Mouse (Mus musculus) common myeloid progenitor, adult 5-6 weeks (primary cell): ENCODE measurements at regions not wholly inside any gene's neighbourhood (a gene's known extent, or its start where the extent isn't known, plus 50 kb on each side); places are given as distances from the start of the nearest gene placed in this dataset.
A peak's percentile ranks its signal among the peaks of the same experiment; 100 is the strongest.
"Not testable (repeated sequence)": the region's sequence is repeated elsewhere in the genome, so short reads cannot be mapped to it uniquely, and the experiment has no call there.

Source experiments
- ATAC-seq: replicated peaks from 2 replicates; pipeline ENCODE4 v1.8.0; 2016; ENCODE audit warnings: low read depth, mild to moderate bottlenecking, moderate TSS enrichment, inconsistent platforms; ENCODE audit not compliant: poor library complexity, severe bottlenecking

- no peak for ATAC-seq
Observed at GRCm38 (mm10) chr1:83844827-83845379, 436.9 kb upstream of the Sphkap start.

GRCm38 (mm10) chr1:83835965-83836364 is 428.0 kb upstream of the Sphkap start:
- ATAC-seq, result no peak

GRCm38 (mm10) chr1:83832946-83833345 is 424.9 kb upstream of the Sphkap start:
- no peak for ATAC-seq

- ATAC-seq, result no peak
Observed at GRCm38 (mm10) chr1:83831900-83832535, 424.0 kb upstream of the Sphkap start.

- ATAC-seq, result no peak
Observed at GRCm38 (mm10) chr1:83830025-83830645, 422.1 kb upstream of the Sphkap start.

- ATAC-seq, result not testable (repeated sequence)
Observed at GRCm38 (mm10) chr1:83811162-83811561, 403.2 kb upstream of the Sphkap start.

GRCm38 (mm10) chr1:83808432-83808831 is 400.4 kb upstream of the Sphkap start:
- no peak for ATAC-seq

- no peak for ATAC-seq
Observed at GRCm38 (mm10) chr1:83803345-83804041, 395.5 kb upstream of the Sphkap start.

GRCm38 (mm10) chr1:83801759-83802158 is 393.8 kb upstream of the Sphkap start:
- ATAC-seq, result no peak

- no peak for ATAC-seq
Observed at GRCm38 (mm10) chr1:83796961-83797891, 389.2 kb upstream of the Sphkap start.

GRCm38 (mm10) chr1:83777151-83777550 is 369.2 kb upstream of the Sphkap start:
- no peak for ATAC-seq

GRCm38 (mm10) chr1:83771160-83771559 is 363.2 kb upstream of the Sphkap start:
- ATAC-seq, result no peak

- ATAC-seq, result no peak
Observed at GRCm38 (mm10) chr1:83761499-83761898, 353.5 kb upstream of the Sphkap start.

- ATAC-seq, result no peak
Observed at GRCm38 (mm10) chr1:83756866-83757265, 348.9 kb upstream of the Sphkap start.

GRCm38 (mm10) chr1:83755336-83755735 is 347.3 kb upstream of the Sphkap start:
- no peak for ATAC-seq

- no peak for ATAC-seq
Observed at GRCm38 (mm10) chr1:83752976-83753375, 345.0 kb upstream of the Sphkap start.

- no peak for ATAC-seq
Observed at GRCm38 (mm10) chr1:83748974-83749373, 341.0 kb upstream of the Sphkap start.

- ATAC-seq, result no peak
Observed at GRCm38 (mm10) chr1:83748061-83748460, 340.1 kb upstream of the Sphkap start.

GRCm38 (mm10) chr1:83747412-83747811 is 339.4 kb upstream of the Sphkap start:
- no peak for ATAC-seq

GRCm38 (mm10) chr1:83746036-83746435 is 338.0 kb upstream of the Sphkap start:
- peak; percentile 68; the same call in 1 of the 2 replicates for ATAC-seq
